Mouse (Mus musculus): ENCODE results near the gene Olfr370. TPM values are rescaled to one million over a fixed set of nuclear protein-coding genes. Genes with fewer than 3 reads are reported as not detected.
A peak's percentile ranks its signal among the peaks of the same experiment; 100 is the strongest.

The Olfr370 gene
- polyA plus RNA-seq, 2 experiments, result not detected

DNA sequence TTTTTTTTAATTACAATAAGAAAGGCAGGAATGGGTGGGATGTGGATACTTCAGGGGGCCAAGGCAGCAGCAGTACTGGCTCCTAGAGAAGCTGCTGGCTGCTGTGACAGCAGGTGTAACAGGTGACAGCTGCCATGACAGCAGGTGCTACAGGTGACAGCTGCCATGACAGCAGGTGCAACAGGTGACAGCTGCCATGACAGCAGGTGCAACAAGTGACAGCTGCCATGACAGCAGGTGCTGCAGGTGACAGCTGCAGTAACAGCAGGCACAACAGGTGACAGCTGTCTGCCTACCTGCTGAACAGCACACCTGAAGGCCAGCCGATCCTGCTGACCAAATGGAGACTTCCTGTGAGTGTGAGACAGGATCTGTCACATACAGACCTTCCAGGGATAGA is 49.2 kb downstream of the Olfr370 start:
- DNase-seq (ENCODE audit: low read depth in 3 of 3, low spot score in 3 of 3) (no peak), ATAC-seq (ENCODE audit: insufficient read depth) (no peak)
- H3K27ac ChIP-seq, result no peak overlapping the region
- WGBS (ENCODE audit: insufficient replicate concordance), result 84% methylated on average over 1 of the region's 1 CpGs
- no peak overlapping the region for H3K9ac ChIP-seq (replicated peaks)
- no peaks in the 10 kb centered on the region for H3K9me3 ChIP-seq (ENCODE audit: control insufficient read depth, low read length)
- H3K4me1 ChIP-seq (replicated peaks; ENCODE audit: control insufficient read depth in 2 of 2, insufficient read depth in 2 of 2, low read length in 1 of 2), result no peaks in the 10 kb centered on the region
- TF ChIP-seq CTCF (IDR thresholded peaks at IDR 0.05; ENCODE audit: low read depth) (no peak), EP300 (IDR thresholded peaks at IDR 0.05; ENCODE audit: low read depth) (no peak)
- no peaks in the 10 kb centered on the region for H3K27me3 ChIP-seq (ENCODE audit: control insufficient read depth, insufficient read depth, low read length)
- peaks cover 2% of the 10 kb centered on the region for H3K36me3 ChIP-seq (replicated peaks; ENCODE audit: control insufficient read depth, insufficient read depth, low read depth)
- no peak overlapping the region for H3K4me3 ChIP-seq (ENCODE audit: insufficient read depth in 1 of 2, low read depth in 2 of 2, low read length in 2 of 2)
- no peak overlapping the region for H3K4me2 ChIP-seq (ENCODE audit: low read depth)

DNA sequence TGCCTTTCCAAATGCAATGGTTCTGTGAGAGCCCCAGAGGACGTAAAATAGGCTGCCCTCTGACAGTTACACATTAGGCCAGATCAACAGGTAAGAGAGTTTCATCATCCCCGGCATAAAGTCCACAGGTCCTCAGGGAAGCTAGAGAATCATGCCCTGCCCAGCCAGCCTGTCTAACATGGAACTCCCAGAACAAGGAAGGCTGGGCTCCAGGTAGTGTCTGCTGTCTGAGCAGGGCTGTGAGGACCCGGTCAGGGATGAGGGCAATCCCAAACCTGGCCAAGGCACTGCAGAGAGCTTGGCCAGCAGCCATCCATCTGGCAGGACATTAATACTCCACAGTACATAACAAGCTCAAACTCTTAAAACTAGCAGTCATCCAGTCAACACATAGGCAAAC is 49.8 kb downstream of the Olfr370 start:
- no peaks in the 10 kb centered on the region for H3K4me1 ChIP-seq (replicated peaks; ENCODE audit: control insufficient read depth in 2 of 2, insufficient read depth in 2 of 2, low read length in 1 of 2)
- H3K4me2 ChIP-seq (ENCODE audit: low read depth), result no peak overlapping the region
- TF ChIP-seq CTCF (IDR thresholded peaks at IDR 0.05; ENCODE audit: low read depth), result no peak
- no peak for TF ChIP-seq EP300 (IDR thresholded peaks at IDR 0.05; ENCODE audit: low read depth)
- H3K9ac ChIP-seq (replicated peaks), result no peak overlapping the region
- no peak overlapping the region for H3K27ac ChIP-seq
- H3K36me3 ChIP-seq (replicated peaks; ENCODE audit: control insufficient read depth, insufficient read depth, low read depth), result peaks cover 2% of the 10 kb centered on the region
- no peaks in the 10 kb centered on the region for H3K27me3 ChIP-seq (ENCODE audit: control insufficient read depth, insufficient read depth, low read length)
- DNase-seq (ENCODE audit: low read depth in 3 of 3, low spot score in 3 of 3) (no peak), ATAC-seq (ENCODE audit: insufficient read depth) (0 out of 2 replicates have a peak, but pooled peaks have one; percentile 23)
- 79% methylated on average over 3 of the region's 3 CpGs for WGBS (ENCODE audit: insufficient replicate concordance)
- no peaks in the 10 kb centered on the region for H3K9me3 ChIP-seq (ENCODE audit: control insufficient read depth, low read length)
- H3K4me3 ChIP-seq (ENCODE audit: insufficient read depth in 1 of 2, low read depth in 2 of 2, low read length in 2 of 2), result no peak overlapping the region

GRCm38 (mm10) chr8:83587644-83588043 is 52.1 kb downstream of the Olfr370 start:
- no peak for TF ChIP-seq EP300 (IDR thresholded peaks at IDR 0.05; ENCODE audit: low read depth)
- no peak for TF ChIP-seq CTCF (IDR thresholded peaks at IDR 0.05; ENCODE audit: low read depth)
- Histone ChIP-seq H3K9ac (replicated peaks) (no peak overlapping the region), H3K4me2 (ENCODE audit: low read depth) (no peak overlapping the region), H3K4me1 (replicated peaks; ENCODE audit: control insufficient read depth in 2 of 2, insufficient read depth in 2 of 2, low read length in 1 of 2) (0 out of 4 replicates have a peak, but pooled peaks cover 2% of the 10 kb centered on the region in 2 experiments), H3K9me3 (ENCODE audit: control insufficient read depth, low read length) (no peaks in the 10 kb centered on the region), H3K27me3 (ENCODE audit: control insufficient read depth, insufficient read depth, low read length) (no peaks in the 10 kb centered on the region), H3K4me3 (ENCODE audit: insufficient read depth in 1 of 2, low read depth in 2 of 2, low read length in 2 of 2) (no peak overlapping the region), H3K27ac (no peak overlapping the region), H3K36me3 (replicated peaks; ENCODE audit: control insufficient read depth, insufficient read depth, low read depth) (peaks cover 2% of the 10 kb centered on the region)
- ATAC-seq (ENCODE audit: insufficient read depth), result no peak
- DNase-seq (ENCODE audit: low read depth in 3 of 3, low spot score in 3 of 3), result no peak
- WGBS (ENCODE audit: insufficient replicate concordance), result 82% methylated on average over 6 of the region's 6 CpGs

DNA sequence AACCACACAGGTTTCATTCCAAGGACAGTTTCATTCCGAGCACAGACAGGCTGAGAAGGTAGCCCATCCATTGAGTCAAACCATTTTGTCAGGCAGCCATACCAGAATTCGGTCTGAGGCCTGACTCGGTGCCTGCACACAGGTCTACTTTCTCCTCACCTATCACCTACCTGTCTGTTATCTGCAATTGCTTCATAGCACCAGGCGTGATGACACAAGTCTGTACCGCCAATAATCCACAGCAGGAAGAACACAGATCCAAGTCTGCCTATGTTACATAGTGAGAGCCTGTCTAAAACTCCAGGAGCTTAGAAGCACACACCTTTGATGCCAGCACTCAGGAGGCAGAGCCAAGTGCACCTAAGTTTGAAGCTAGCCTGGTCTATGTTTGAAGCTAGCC is 53.3 kb downstream of the Olfr370 start:
- 77% methylated on average over 5 of the region's 5 CpGs for WGBS (ENCODE audit: insufficient replicate concordance)
- DNase-seq (ENCODE audit: low read depth in 3 of 3, low spot score in 3 of 3) (no peak), ATAC-seq (ENCODE audit: insufficient read depth) (no peak)
- Histone ChIP-seq H3K4me1 (replicated peaks; ENCODE audit: control insufficient read depth in 2 of 2, insufficient read depth in 2 of 2, low read length in 1 of 2) (peaks cover 5 to 7% of the 10 kb centered on the region in 2 experiments; a peak in 1 of 4 replicates), H3K27ac (no peak overlapping the region), H3K4me2 (ENCODE audit: low read depth) (no peak overlapping the region), H3K9me3 (ENCODE audit: control insufficient read depth, low read length) (no peaks in the 10 kb centered on the region), H3K36me3 (replicated peaks; ENCODE audit: control insufficient read depth, insufficient read depth, low read depth) (peaks cover 2% of the 10 kb centered on the region), H3K27me3 (ENCODE audit: control insufficient read depth, insufficient read depth, low read length) (no peaks in the 10 kb centered on the region), H3K9ac (replicated peaks) (no peak overlapping the region), H3K4me3 (ENCODE audit: insufficient read depth in 1 of 2, low read depth in 2 of 2, low read length in 2 of 2) (no peak overlapping the region)
- no peak for TF ChIP-seq CTCF (IDR thresholded peaks at IDR 0.05; ENCODE audit: low read depth)
- TF ChIP-seq EP300 (IDR thresholded peaks at IDR 0.05; ENCODE audit: low read depth), result no peak

GRCm38 (mm10) chr8:83590488-83591023 is 55.0 kb downstream of the Olfr370 start:
- no peaks in the 10 kb centered on the region; the same call in 1 of the 2 replicates for H3K36me3 ChIP-seq (replicated peaks; ENCODE audit: control insufficient read depth, insufficient read depth, low read depth)

More at GRCm38 (mm10) chr8:83590488-83591023, 55.0 kb downstream of the Olfr370 start:
- DNase-seq (ENCODE audit: low read depth in 3 of 3, low spot score in 3 of 3), result no peak
- no peaks in the 10 kb centered on the region for H3K9me3 ChIP-seq (ENCODE audit: control insufficient read depth, low read length)
- no peaks in the 10 kb centered on the region for H3K27me3 ChIP-seq (ENCODE audit: control insufficient read depth, insufficient read depth, low read length)
- peaks cover 9 to 10% of the 10 kb centered on the region in 2 experiments; a peak in 3 of 4 replicates for H3K4me1 ChIP-seq (replicated peaks; ENCODE audit: control insufficient read depth in 2 of 2, insufficient read depth in 2 of 2, low read length in 1 of 2)
- no peak for ATAC-seq (ENCODE audit: insufficient read depth)
- H3K9ac ChIP-seq (replicated peaks), result no peak overlapping the region
- H3K4me3 ChIP-seq (ENCODE audit: insufficient read depth in 1 of 2, low read depth in 2 of 2, low read length in 2 of 2), result no peak overlapping the region
- no peak overlapping the region for H3K4me2 ChIP-seq (ENCODE audit: low read depth)
- H3K27ac ChIP-seq, result no peak overlapping the region
- TF ChIP-seq EP300 (IDR thresholded peaks at IDR 0.05; ENCODE audit: low read depth) (no peak), CTCF (IDR thresholded peaks at IDR 0.05; ENCODE audit: low read depth) (0 out of 2 replicates have a peak, but pooled peaks have one; percentile 22)
- WGBS (ENCODE audit: insufficient replicate concordance), result 74% methylated on average over 7 of the region's 7 CpGs
